Mouse (Mus musculus) forebrain, embryonic 15.5 days (tissue): ENCODE results near the gene Esam. TPM values are rescaled to one million over a fixed set of nuclear protein-coding genes. Genes with fewer than 3 reads are reported as not detected.

Experiments used
- ATAC-seq: fragments of 200-750 bp; cut with Nextera tagmentation; replicated peaks from 2 replicates; pipeline ENCODE4 v1.8.0; 2017; ENCODE audit warnings: mild to moderate bottlenecking, moderate TSS enrichment, moderate library complexity
- H3K27ac ChIP-seq: fragments of 300-500 bp; sonication (generic); replicated peaks from 2 replicates; pipeline ENCODE4 v1.5.1; 2015; ENCODE audit warnings: mild to moderate bottlenecking, inconsistent platforms
- H3K27me3 ChIP-seq: fragments of 300-500 bp; sonication (generic); 2 replicates; pipeline ENCODE4 v1.6.1; 2015; ENCODE audit warnings: inconsistent platforms
- H3K36me3 ChIP-seq: fragments of 300-500 bp; sonication (generic); 2 replicates; pipeline ENCODE4 v1.6.1; 2015; ENCODE audit warnings: mild to moderate bottlenecking, inconsistent platforms
- H3K4me1 ChIP-seq: fragments of 300-500 bp; sonication (generic); 2 replicates; pipeline ENCODE4 v1.6.1; 2015; ENCODE audit warnings: inconsistent platforms
- H3K4me2 ChIP-seq: fragments of 300-500 bp; sonication (generic); replicated peaks from 2 replicates; pipeline ENCODE4 v1.6.1; 2015; ENCODE audit warnings: mild to moderate bottlenecking, inconsistent platforms
- H3K4me3 ChIP-seq: fragments of 300-500 bp; sonication (generic); 2 replicates; pipeline ENCODE4 v1.5.1; 2015; ENCODE audit warnings: mild to moderate bottlenecking, inconsistent platforms
- H3K9ac ChIP-seq: fragments of 300-500 bp; sonication (generic); replicated peaks from 2 replicates; pipeline ENCODE4 v1.6.1; 2015; ENCODE audit warnings: mild to moderate bottlenecking, inconsistent platforms
- H3K9me3 ChIP-seq: fragments of 300-500 bp; sonication (generic); 2 replicates; pipeline ENCODE4 v1.6.1; 2016; ENCODE audit warnings: inconsistent platforms
- WGBS: fragments of 180-500 bp; shearing (Covaris S2); methylation state at CpG from one replicate; pipeline ENCODE4 v1.1.7; 2015; ENCODE audit warnings: mixed read lengths; 5-methylcytosine and 5-hydroxymethylcytosine counted together
- polyA plus RNA-seq: library from polyadenylated mRNA; unstranded; fragments of >200 nt; fragmentation: Nextera tagmentation; extraction: Ambion mirVana; gene quantifications from 2 replicates; pipeline ENCODE4 v1.2.1, GENCODE M21; 2015

Gene Esam
- 34.3 and 34.5 TPM in 2 replicates for polyA plus RNA-seq

- ATAC-seq, result no peak
- Histone ChIP-seq H3K27ac (no peak within 1 kb of the TSS; the same call in 1 of the 2 replicates), H3K27me3 (peaks cover 57% of the 10 kb centered on the region), H3K4me2 (0 out of 2 replicates have a peak within 1 kb of the TSS, but pooled peaks have one; percentile 6), H3K36me3 (peaks cover 16% of the 10 kb centered on the region), H3K4me1 (peaks cover 21% of the 10 kb centered on the region), H3K4me3 (0 out of 2 replicates have a peak within 1 kb of the TSS, but pooled peaks have one; percentile 9), H3K9me3 (no peaks in the 10 kb centered on the region), H3K9ac (no peak within 1 kb of the TSS)
- WGBS, result 8% methylated on average over 41 of the region's 41 CpGs
These were observed at the start of gene Esam for GRCm38 (mm10) chr9:37527396-37528224. TSS of gene Esam (plus strand) at chr9:37528078.

- H3K9ac ChIP-seq, result no peak overlapping the region
These were observed 42.7 kb upstream of the Esam start for GRCm38 (mm10) chr9:37485146-37485545.

GRCm38 (mm10) chr9:37488041-37488440, 39.8 kb upstream of the Esam start:
- no peak for ATAC-seq
- no peaks in the 10 kb centered on the region for H3K9me3 ChIP-seq
- H3K4me1 ChIP-seq, result peaks cover 30% of the 10 kb centered on the region
- H3K9ac ChIP-seq, result peak overlapping the region; percentile 93; the same call in 1 of the 2 replicates
- 37% methylated on average over 4 of the region's 4 CpGs for WGBS
- H3K27ac ChIP-seq, result peak overlapping the region; percentile 98
- H3K36me3 ChIP-seq, result no peaks in the 10 kb centered on the region
- peak overlapping the region; percentile 92 for H3K4me3 ChIP-seq
- no peaks in the 10 kb centered on the region for H3K27me3 ChIP-seq
- H3K4me2 ChIP-seq, result peak overlapping the region; percentile 86

More at GRCm38 (mm10) chr9:37485146-37485545, 42.7 kb upstream of the Esam start:
- 76% methylated on average over 5 of the region's 5 CpGs for WGBS
- no peak overlapping the region for H3K4me2 ChIP-seq
- peaks cover 12% of the 10 kb centered on the region for H3K4me1 ChIP-seq
- no peak overlapping the region for H3K27ac ChIP-seq
- no peaks in the 10 kb centered on the region for H3K36me3 ChIP-seq
- no peak for ATAC-seq
- H3K9me3 ChIP-seq, result no peaks in the 10 kb centered on the region
- H3K27me3 ChIP-seq, result no peaks in the 10 kb centered on the region
- H3K4me3 ChIP-seq, result no peak overlapping the region

- Histone ChIP-seq H3K9ac (peak within 1 kb of the TSS; percentile 93), H3K4me1 (peaks cover 30% of the 10 kb centered on the region), H3K9me3 (no peaks in the 10 kb centered on the region), H3K27me3 (no peaks in the 10 kb centered on the region), H3K36me3 (no peaks in the 10 kb centered on the region), H3K4me3 (peak within 1 kb of the TSS; percentile 92), H3K27ac (peak within 1 kb of the TSS; percentile 98), H3K4me2 (peak within 1 kb of the TSS; percentile 86)
- ATAC-seq, result peak; percentile 98
- WGBS, result under 1% methylated on average over 40 of the region's 44 CpGs
These were observed 39.1 kb upstream of the Esam start, which contains the start of gene Msantd2 for GRCm38 (mm10) chr9:37488611-37489396. TSS of gene Msantd2 (plus strand) at chr9:37489319.

- Histone ChIP-seq H3K4me3 (peak overlapping the region; percentile 92), H3K27ac (peak overlapping the region; percentile 98), H3K9me3 (no peaks in the 10 kb centered on the region), H3K36me3 (no peaks in the 10 kb centered on the region), H3K4me2 (peak overlapping the region; percentile 86), H3K4me1 (peaks cover 30% of the 10 kb centered on the region), H3K9ac (peak overlapping the region; percentile 93), H3K27me3 (no peaks in the 10 kb centered on the region)
- ATAC-seq, result peak; percentile 82
- under 1% methylated on average over 72 of the region's 75 CpGs for WGBS
These were observed 38.3 kb upstream of the Esam start for GRCm38 (mm10) chr9:37489446-37490120.

GRCm38 (mm10) chr9:37495761-37496160, 32.1 kb upstream of the Esam start:
- Histone ChIP-seq H3K27ac (no peak overlapping the region), H3K4me2 (no peak overlapping the region), H3K36me3 (no peaks in the 10 kb centered on the region), H3K4me1 (peaks cover 15% of the 10 kb centered on the region), H3K9ac (no peak overlapping the region), H3K27me3 (no peaks in the 10 kb centered on the region), H3K9me3 (no peaks in the 10 kb centered on the region), H3K4me3 (no peak overlapping the region)
- WGBS, result 62% methylated on average over 3 of the region's 3 CpGs
- ATAC-seq, result no peak

GRCm38 (mm10) chr9:37496325-37496724, 31.6 kb upstream of the Esam start:
- H3K27ac ChIP-seq, result no peak overlapping the region
- no peaks in the 10 kb centered on the region for H3K9me3 ChIP-seq
- H3K4me2 ChIP-seq, result no peak overlapping the region
- H3K4me3 ChIP-seq, result no peak overlapping the region
- ATAC-seq, result no peak
- no peaks in the 10 kb centered on the region for H3K36me3 ChIP-seq
- no peaks in the 10 kb centered on the region for H3K27me3 ChIP-seq
- H3K4me1 ChIP-seq, result peaks cover 9% of the 10 kb centered on the region; the same call in 1 of the 2 replicates
- H3K9ac ChIP-seq, result no peak overlapping the region

GRCm38 (mm10) chr9:37500201-37500600, 27.7 kb upstream of the Esam start:
- no peaks in the 10 kb centered on the region for H3K27me3 ChIP-seq
- ATAC-seq, result no peak
- H3K4me3 ChIP-seq, result no peak overlapping the region
- H3K9me3 ChIP-seq, result no peaks in the 10 kb centered on the region
- H3K4me1 ChIP-seq, result peaks cover 3% of the 10 kb centered on the region; the same call in 1 of the 2 replicates
- no peak overlapping the region for H3K4me2 ChIP-seq
- no peak overlapping the region for H3K9ac ChIP-seq
- H3K36me3 ChIP-seq, result no peaks in the 10 kb centered on the region
- WGBS, result 82% methylated on average over 3 of the region's 3 CpGs
- no peak overlapping the region for H3K27ac ChIP-seq

- Histone ChIP-seq H3K36me3 (no peaks in the 10 kb centered on the region), H3K9ac (no peak overlapping the region), H3K9me3 (no peaks in the 10 kb centered on the region), H3K4me2 (no peak overlapping the region), H3K4me3 (no peak overlapping the region), H3K27me3 (no peaks in the 10 kb centered on the region), H3K27ac (no peak overlapping the region), H3K4me1 (no peaks in the 10 kb centered on the region)
- WGBS, result 95% methylated on average over 1 of the region's 1 CpGs
- ATAC-seq, result no peak
These were observed 26.7 kb upstream of the Esam start for GRCm38 (mm10) chr9:37501170-37501569.

- Histone ChIP-seq H3K27me3 (no peaks in the 10 kb centered on the region), H3K36me3 (no peaks in the 10 kb centered on the region), H3K4me2 (no peak overlapping the region), H3K9me3 (no peaks in the 10 kb centered on the region), H3K9ac (no peak overlapping the region), H3K27ac (no peak overlapping the region), H3K4me3 (no peak overlapping the region), H3K4me1 (0 out of 2 replicates have a peak, but pooled peaks cover 2% of the 10 kb centered on the region)
- no peak for ATAC-seq
These were observed 23.5 kb upstream of the Esam start for GRCm38 (mm10) chr9:37504348-37504747.

- Histone ChIP-seq H3K4me3 (no peak overlapping the region), H3K4me2 (no peak overlapping the region), H3K4me1 (0 out of 2 replicates have a peak, but pooled peaks cover 2% of the 10 kb centered on the region), H3K9me3 (no peaks in the 10 kb centered on the region), H3K27me3 (no peaks in the 10 kb centered on the region), H3K27ac (no peak overlapping the region), H3K9ac (no peak overlapping the region), H3K36me3 (no peaks in the 10 kb centered on the region)
- WGBS, result 82% methylated on average over 1 of the region's 1 CpGs
- ATAC-seq, result no peak
These were observed 21.9 kb upstream of the Esam start for GRCm38 (mm10) chr9:37506023-37506422.
